Mouse (Mus musculus) T-helper 17 cell (primary cell): ENCODE data around the gene Pitpnc1.

Experiments used
- in situ Hi-C, 2 experiments: fragments of 300-600 bp; cut with MboI, MseI; formaldehyde crosslinking; loops; 1 replicate in 1 of 2; 2 replicates in 1 of 2; pipeline ENCODE4 v1.15.1; 2025; ENCODE audit warnings: high pct_unique_total_duplicates in 2 of 2

Pitpnc1 gene

GRCm38 (mm10) chr11:107469031-107469522 is 1.4 kb downstream of the Pitpnc1 start:
- in situ Hi-C loops: loop anchor here (5.0 kb wide), 2 partner anchors 42 to 192 kb away; no protein-coding TSS in a partner anchor

GRCm38 (mm10) chr11:107468252-107469030 is 2.1 kb downstream of the Pitpnc1 start:
- in situ Hi-C loops: loop anchor here (5.0 kb wide), 2 partner anchors 41 to 191 kb away; no protein-coding TSS in a partner anchor

GRCm38 (mm10) chr11:107466611-107467391 is 3.7 kb downstream of the Pitpnc1 start:
- in situ Hi-C loops: loop anchor here (5.0 kb wide), 2 partner anchors 40 to 190 kb away; no protein-coding TSS in a partner anchor

GRCm38 (mm10) chr11:107465969-107466368 is 4.5 kb downstream of the Pitpnc1 start:
- in situ Hi-C loops: loop anchor here (5.0 kb wide), 2 partner anchors 39 to 189 kb away; no protein-coding TSS in a partner anchor

- in situ Hi-C loops: loop anchor here (5.0 kb wide), 2 partner anchors 38 to 188 kb away; no protein-coding TSS in a partner anchor
These were observed 5.5 kb downstream of the Pitpnc1 start for GRCm38 (mm10) chr11:107465041-107465440.

- in situ Hi-C loops: no loop called here
These were observed 6.4 kb downstream of the Pitpnc1 start for GRCm38 (mm10) chr11:107464141-107464540.

- in situ Hi-C loops: no loop called here
These were observed 7.2 kb downstream of the Pitpnc1 start for GRCm38 (mm10) chr11:107463251-107463681.

- in situ Hi-C loops: no loop called here
These were observed 8.0 kb downstream of the Pitpnc1 start for GRCm38 (mm10) chr11:107462478-107462877.

- in situ Hi-C loops: no loop called here
These were observed 10.7 kb downstream of the Pitpnc1 start for GRCm38 (mm10) chr11:107459828-107460227.

- in situ Hi-C loops: no loop called here
These were observed 11.5 kb downstream of the Pitpnc1 start for GRCm38 (mm10) chr11:107458986-107459385.

- in situ Hi-C loops: no loop called here
These were observed 12.2 kb downstream of the Pitpnc1 start for GRCm38 (mm10) chr11:107458286-107458685.

GRCm38 (mm10) chr11:107457282-107457681 is 13.2 kb downstream of the Pitpnc1 start:
- in situ Hi-C loops: no loop called here

- in situ Hi-C loops: no loop called here
These were observed 15.7 kb downstream of the Pitpnc1 start for GRCm38 (mm10) chr11:107454546-107455462.

- in situ Hi-C loops: no loop called here
These were observed 18.4 kb downstream of the Pitpnc1 start for GRCm38 (mm10) chr11:107452053-107452452.

- in situ Hi-C loops: no loop called here
These were observed 19.4 kb downstream of the Pitpnc1 start for GRCm38 (mm10) chr11:107451106-107451505.

- in situ Hi-C loops: no loop called here
These were observed 20.4 kb downstream of the Pitpnc1 start for GRCm38 (mm10) chr11:107450097-107450496.

GRCm38 (mm10) chr11:107449169-107449910 is 21.2 kb downstream of the Pitpnc1 start:
- in situ Hi-C loops: loop anchor here (5.0 to 25.0 kb wide), 2 partner anchors 1107 to 1913 kb away; partner anchors contain the start of gene Gna13 (in 1 of the 2)

- in situ Hi-C loops: loop anchor here (5.0 to 25.0 kb wide), 2 partner anchors 1106 to 1914 kb away; partner anchors contain the start of gene Gna13 (in 1 of the 2)
These were observed 22.6 kb downstream of the Pitpnc1 start for GRCm38 (mm10) chr11:107447915-107448314.

GRCm38 (mm10) chr11:107447349-107447748 is 23.1 kb downstream of the Pitpnc1 start:
- in situ Hi-C loops: loop anchor here (5.0 to 25.0 kb wide), 2 partner anchors 1105 to 1915 kb away; partner anchors contain the start of gene Gna13 (in 1 of the 2)

GRCm38 (mm10) chr11:107446650-107447049 is 23.8 kb downstream of the Pitpnc1 start:
- in situ Hi-C loops: loop anchor here (5.0 to 25.0 kb wide), 2 partner anchors 1104 to 1916 kb away; partner anchors contain the start of gene Gna13 (in 1 of the 2)
